Mouse (Mus musculus) telencephalon, adult 2 months (tissue): ENCODE results near the gene Cavin1.

Experiments used
- DNase-seq: peaks from one replicate; pipeline ENCODE4 v3.0.0-alpha.2; 2011; ENCODE audit warnings: low read depth, low spot score

The Cavin1 gene

GRCm38 (mm10) chr11:100957915-100958469 lies 12.7 kb downstream of the Cavin1 start:
- DNase-seq, result no peak

DNA sequence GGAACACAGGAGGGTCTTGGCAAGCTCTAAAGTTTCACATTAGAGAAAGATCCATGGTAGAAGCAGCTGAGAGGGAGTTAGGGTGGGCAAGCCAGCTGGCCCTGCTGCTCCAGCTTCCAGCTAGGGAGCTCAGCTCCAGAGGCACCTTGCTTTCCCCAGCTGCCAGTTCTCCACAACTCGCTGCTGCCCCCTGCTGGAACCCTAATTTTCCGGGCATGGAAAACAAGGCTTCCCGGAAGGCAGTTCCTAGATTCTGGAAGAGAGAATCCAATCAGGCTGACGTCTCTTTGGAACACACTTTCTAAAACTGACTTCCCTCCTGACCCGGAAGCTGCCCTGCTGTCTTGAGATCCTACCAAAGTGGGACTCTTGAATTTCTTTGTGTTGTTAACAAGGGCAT lies 13.4 kb downstream of the Cavin1 start:
- DNase-seq, result no peak

- DNase-seq, result no peak
Observed at GRCm38 (mm10) chr11:100949540-100949939, 21.1 kb downstream of the Cavin1 start.

- DNase-seq, result no peak
Observed at GRCm38 (mm10) chr11:100948317-100948716, 22.4 kb downstream of the Cavin1 start.

GRCm38 (mm10) chr11:100947548-100947947 lies 23.1 kb downstream of the Cavin1 start:
- no peak for DNase-seq

DNA sequence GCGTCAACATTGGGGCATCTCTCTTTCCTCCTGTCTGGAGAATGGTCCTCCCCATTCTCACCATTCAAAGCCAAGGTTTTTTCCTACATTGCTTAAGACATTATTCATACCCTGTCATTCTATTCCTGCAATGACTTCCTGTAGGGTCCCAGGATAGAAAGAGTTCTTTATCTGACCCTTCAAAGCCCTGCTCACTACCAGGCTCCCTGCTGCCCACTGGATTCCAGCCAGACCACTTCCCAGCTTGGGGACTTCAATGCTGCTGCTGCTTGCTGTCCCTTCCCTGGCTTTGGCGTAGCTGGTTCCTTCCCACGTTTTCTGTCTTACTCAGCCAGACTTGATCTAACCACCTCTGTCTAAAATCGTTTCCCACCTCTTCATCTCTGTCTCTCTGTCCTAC lies 23.8 kb downstream of the Cavin1 start:
- DNase-seq, result no peak

- DNase-seq, result no peak
Observed at GRCm38 (mm10) chr11:100942388-100942787, 28.3 kb downstream of the Cavin1 start.

- peak; percentile 99 for DNase-seq
Observed at GRCm38 (mm10) chr11:100939512-100940151, 31.1 kb downstream of the Cavin1 start, which contains the start of gene Stat3. Stat3 (minus strand) TSS chr11:100939540.

- DNase-seq, result no peak
Observed at GRCm38 (mm10) chr11:100938711-100939511, 31.8 kb downstream of the Cavin1 start.

DNA sequence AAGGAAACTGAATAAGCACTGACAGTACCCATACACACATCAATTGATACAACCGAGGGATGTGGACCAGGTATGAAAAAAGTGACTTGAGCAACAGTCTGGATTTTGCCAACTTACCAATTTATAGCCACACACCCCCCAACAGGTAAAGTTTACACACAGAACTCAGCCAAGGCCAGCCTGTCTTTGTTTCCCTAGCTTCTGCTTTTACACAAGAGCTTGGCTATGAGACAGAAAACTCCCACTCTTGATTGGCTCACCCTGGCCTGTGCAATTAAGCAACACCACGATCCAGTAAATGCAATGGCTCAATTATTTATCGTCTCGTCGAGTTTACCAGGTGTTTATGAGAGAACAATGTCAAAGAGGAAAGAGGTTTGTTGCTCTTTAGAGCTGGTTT lies 32.6 kb downstream of the Cavin1 start:
- DNase-seq, result no peak

GRCm38 (mm10) chr11:100937295-100937694 lies 33.4 kb downstream of the Cavin1 start:
- DNase-seq, result no peak

DNA sequence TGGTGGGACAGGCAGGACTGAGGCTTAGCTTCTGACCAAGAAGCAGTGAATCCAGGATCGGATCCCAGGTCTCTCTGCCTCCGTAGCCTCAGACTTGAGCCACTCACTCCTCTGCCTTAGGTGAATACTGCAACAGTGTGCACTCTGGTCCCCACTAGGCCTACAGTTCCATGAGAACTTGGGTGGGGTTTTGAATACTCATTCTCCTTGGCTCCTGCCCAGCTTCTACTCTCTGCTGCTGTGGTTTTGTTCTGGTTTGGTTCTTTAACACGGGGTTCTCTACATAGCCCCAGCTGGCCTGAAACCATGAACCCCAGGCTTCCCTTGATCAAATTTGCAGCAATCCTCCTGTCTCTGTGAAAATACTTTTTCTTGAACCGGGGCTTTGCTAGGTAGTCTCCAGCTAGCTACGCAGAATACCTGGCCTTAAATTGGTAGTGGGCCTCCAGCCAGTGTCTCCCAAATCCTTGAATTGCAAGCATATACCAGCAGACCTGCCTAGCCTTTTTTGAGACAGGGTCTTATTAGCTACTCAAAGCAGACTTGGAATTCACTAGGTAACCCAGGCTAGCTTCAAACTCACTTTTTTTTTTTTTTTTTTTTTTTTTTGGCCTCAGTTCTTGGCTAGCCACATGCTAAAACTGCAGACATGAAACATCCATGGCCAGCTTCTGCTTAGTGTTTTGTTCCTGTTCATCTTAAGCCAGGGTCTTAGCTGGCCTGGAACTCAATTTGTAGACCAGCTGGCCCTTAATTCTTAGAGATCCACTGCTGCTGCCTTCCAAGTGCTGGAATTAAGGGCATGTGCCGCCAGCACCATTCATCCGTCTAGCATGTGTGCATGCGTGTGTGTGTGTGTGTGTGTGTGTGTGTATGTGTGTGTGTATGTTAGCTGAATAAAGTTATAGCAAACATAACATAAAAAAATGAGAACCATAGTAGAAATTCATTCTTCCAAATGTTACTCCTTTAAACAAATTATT lies 35.0 kb downstream of the Cavin1 start:
- DNase-seq, result no peak

GRCm38 (mm10) chr11:100931254-100931921 lies 39.3 kb downstream of the Cavin1 start:
- no peak for DNase-seq

GRCm38 (mm10) chr11:100930611-100931010 lies 40.1 kb downstream of the Cavin1 start:
- no peak for DNase-seq

DNA sequence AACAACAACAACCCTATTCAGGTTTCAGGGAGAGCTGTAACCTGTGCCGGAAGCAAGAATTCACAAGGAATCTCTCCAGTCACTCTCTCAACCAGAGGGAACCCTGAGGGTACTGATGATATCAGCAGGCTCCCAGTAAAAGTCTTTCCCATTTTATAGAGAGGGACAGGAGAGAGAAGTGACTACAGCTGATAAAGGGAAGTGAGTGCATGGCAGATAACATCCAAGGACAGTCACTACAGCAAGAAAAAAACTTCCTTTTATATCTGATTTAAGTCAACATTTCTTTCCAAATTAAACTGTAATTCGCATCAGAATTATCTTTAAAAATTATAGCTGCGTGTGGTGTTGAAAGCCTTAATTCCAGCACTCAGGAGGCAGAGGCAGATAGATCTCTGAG lies 43.3 kb downstream of the Cavin1 start:
- no peak for DNase-seq

DNA sequence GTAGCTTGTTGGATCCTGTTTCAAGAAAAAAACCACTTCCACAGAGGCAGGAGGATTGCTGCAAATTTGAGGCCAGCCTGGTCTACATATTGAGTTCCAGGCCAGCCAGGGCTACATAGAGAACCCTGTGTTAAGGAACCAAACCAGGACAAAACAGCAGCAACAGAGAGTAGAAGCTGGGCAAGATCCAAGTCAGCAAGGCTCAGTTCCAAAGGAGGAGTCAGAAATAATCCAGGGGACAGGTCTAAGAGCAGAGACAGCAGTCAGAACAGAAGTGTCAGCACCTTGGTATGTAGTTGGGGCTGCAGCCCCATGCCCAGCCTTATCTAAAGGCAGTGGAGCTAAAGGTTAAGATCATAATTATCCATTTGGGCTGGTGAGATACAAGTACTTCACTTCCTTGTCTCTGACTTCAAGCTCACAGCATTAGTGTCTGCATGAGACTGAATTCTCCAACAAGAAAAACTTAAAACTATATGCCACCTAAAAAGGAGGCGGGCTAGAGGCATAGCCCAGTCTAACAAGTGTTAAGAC lies 46.2 kb downstream of the Cavin1 start:
- DNase-seq, result no peak

GRCm38 (mm10) chr11:100920887-100921624 lies 49.6 kb downstream of the Cavin1 start:
- DNase-seq, result no peak

GRCm38 (mm10) chr11:100918007-100918406 lies 52.7 kb downstream of the Cavin1 start:
- no peak for DNase-seq

- no peak for DNase-seq
Observed at GRCm38 (mm10) chr11:100916432-100916971, 54.2 kb downstream of the Cavin1 start.

DNA sequence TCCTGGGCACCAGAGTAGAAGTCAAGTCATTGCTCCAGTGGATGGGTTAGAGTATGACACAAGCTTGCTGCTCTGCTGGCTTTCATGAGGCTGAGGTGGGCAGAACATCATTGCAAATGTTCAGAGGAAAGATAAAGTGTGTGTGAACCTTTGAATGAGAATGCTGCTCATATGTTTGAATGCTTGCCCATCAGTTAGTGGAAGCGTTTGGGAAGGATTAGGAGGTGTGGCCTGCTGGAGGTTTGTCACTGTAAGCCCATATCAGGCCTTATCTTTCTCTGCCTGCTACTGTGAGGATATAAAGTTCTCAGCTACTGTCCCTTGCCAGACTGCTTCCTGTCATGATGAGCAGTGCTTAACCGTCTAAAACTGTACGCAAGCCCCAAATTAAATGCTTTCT lies 55.6 kb downstream of the Cavin1 start:
- DNase-seq, result no peak
